17 mouse cellular contexts compared by ENCODE assay signal in the genomic region with DNA sequence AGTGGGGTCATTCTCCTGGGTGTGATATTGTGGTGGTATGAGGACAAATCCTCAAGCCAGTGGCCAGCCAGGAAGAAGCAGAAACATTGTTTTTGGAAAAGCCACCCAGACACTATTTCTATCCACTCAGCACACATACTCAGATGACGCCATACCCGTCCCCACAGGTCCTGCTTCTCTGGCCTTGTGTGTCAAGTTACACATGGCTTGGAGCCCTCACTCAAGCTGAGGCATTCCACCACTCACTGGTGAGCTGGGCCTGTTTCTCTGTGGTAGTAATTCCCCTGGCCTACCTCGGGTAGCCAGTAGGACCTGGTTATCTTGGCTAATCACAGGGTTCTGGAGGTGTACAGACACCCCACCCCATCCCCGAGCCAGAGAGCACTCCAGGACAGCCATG. TPM values are rescaled to one million over a fixed set of nuclear protein-coding genes. Genes with fewer than 3 reads are reported as not detected.
DNase-seq lines count a peak whose midpoint lies in the region; ATAC-seq and TF ChIP-seq lines count a peak whose summit lies in the region.
"Had no signal": no experiment of that assay in that cellular context is flagged by ENCODE, and none has a peak within 500 bp of the region (broad histone marks: within the 10 kb centered on the region; RNA-seq: fewer than 3 reads in every experiment).

No protein-coding gene starts in this region.

- 84% methylated on average over 4 of the region's 4 CpGs for WGBS in forebrain, embryonic 10.5 days
- WGBS in forebrain, postnatal 0 days = 84% methylated on average over 4 of the region's 4 CpGs
- 47% methylated on average over 4 of the region's 4 CpGs for WGBS in liver, embryonic 13.5 days (ENCODE audit: insufficient replicate concordance)
- 56% methylated on average over 4 of the region's 4 CpGs for WGBS in macrophage (ENCODE audit: missing documents)
- 78% methylated on average over 4 of the region's 4 CpGs for WGBS in forebrain, embryonic 14.5 days

- H3K4me3 ChIP-seq in forebrain, embryonic 10.5 days = no peak overlapping the region
- no peak overlapping the region for H3K4me3 ChIP-seq in forebrain, postnatal 0 days (ENCODE audit: low read depth, low read length)
- no peak overlapping the region for H3K4me3 ChIP-seq in liver, embryonic 13.5 days (replicated peaks)
- H3K4me3 ChIP-seq in macrophage (ENCODE audit: inconsistent target) = no peak overlapping the region
- no peak overlapping the region for H3K4me3 ChIP-seq in forebrain, embryonic 14.5 days (ENCODE audit: low read depth, low read length)
- H3K4me3 ChIP-seq: forebrain, embryonic 12.5 days; heart, embryonic 12.5 days; neural tube, embryonic 12.5 days had no signal

- no peak for ATAC-seq in forebrain, postnatal 0 days
- ATAC-seq in liver, embryonic 13.5 days (ENCODE audit: low read depth) = no peak
- ATAC-seq in forebrain, embryonic 14.5 days = no peak

- no peak overlapping the region for H3K9ac ChIP-seq in forebrain, postnatal 0 days
- no peak overlapping the region for H3K9ac ChIP-seq in liver, embryonic 13.5 days
- no peak overlapping the region for H3K9ac ChIP-seq in forebrain, embryonic 14.5 days (ENCODE audit: low read length)
- H3K9ac ChIP-seq: forebrain, embryonic 12.5 days; heart, embryonic 12.5 days; neural tube, embryonic 12.5 days had no signal

- peaks cover 3% of the 10 kb centered on the region; the same call in 1 of the 2 replicates for H3K9me3 ChIP-seq in forebrain, embryonic 10.5 days
- H3K9me3 ChIP-seq in forebrain, postnatal 0 days (ENCODE audit: low read length) = no peaks in the 10 kb centered on the region
- H3K9me3 ChIP-seq in liver, embryonic 13.5 days (replicated peaks) = no peaks in the 10 kb centered on the region
- H3K9me3 ChIP-seq in forebrain, embryonic 14.5 days (replicated peaks; ENCODE audit: control insufficient read depth, low read length) = no peaks in the 10 kb centered on the region
- H3K9me3 ChIP-seq: forebrain, embryonic 12.5 days; neural tube, embryonic 12.5 days had no signal

- no peaks in the 10 kb centered on the region; the same call in 1 of the 2 replicates for H3K79me2 ChIP-seq in macrophage (ENCODE audit: inconsistent target)

- H3K4me2 ChIP-seq in forebrain, postnatal 0 days (ENCODE audit: low read depth) = no peak overlapping the region
- no peak overlapping the region for H3K4me2 ChIP-seq in liver, embryonic 13.5 days
- no peak overlapping the region for H3K4me2 ChIP-seq in forebrain, embryonic 14.5 days (ENCODE audit: low read length)
- H3K4me2 ChIP-seq: forebrain, embryonic 12.5 days; heart, embryonic 12.5 days; neural tube, embryonic 12.5 days had no signal

- peak overlapping the region; percentile 40; the same call in 1 of the 2 replicates for H3K27ac ChIP-seq in forebrain, embryonic 10.5 days
- H3K27ac ChIP-seq in forebrain, postnatal 0 days (ENCODE audit: low read depth, low read length) = no peak overlapping the region
- H3K27ac ChIP-seq in liver, embryonic 13.5 days = 0 out of 2 replicates have a peak overlapping the region, but pooled peaks have one; percentile 13
- H3K27ac ChIP-seq in macrophage = peak overlapping the region; percentile 62
- H3K27ac ChIP-seq in forebrain, embryonic 14.5 days (ENCODE audit: low read depth, low read length) = no peak overlapping the region

- H3K27me3 ChIP-seq in forebrain, embryonic 10.5 days (ENCODE audit: poor library complexity, severe bottlenecking) = no peaks in the 10 kb centered on the region
- H3K27me3 ChIP-seq in forebrain, postnatal 0 days (ENCODE audit: insufficient read depth, low read length) = no peaks in the 10 kb centered on the region
- no peaks in the 10 kb centered on the region for H3K27me3 ChIP-seq in liver, embryonic 13.5 days
- H3K27me3 ChIP-seq in forebrain, embryonic 14.5 days (replicated peaks; ENCODE audit: control insufficient read depth, insufficient read depth, low read length) = no peaks in the 10 kb centered on the region
- H3K27me3 ChIP-seq: CH12.LX; forebrain, embryonic 12.5 days; heart, embryonic 12.5 days; neural tube, embryonic 12.5 days had no signal

- no peak for DNase-seq in forebrain, embryonic 10.5 days (ENCODE audit: extremely low spot score, low spot score)
- no peak for DNase-seq in forebrain, postnatal 0 days
- DNase-seq in liver, embryonic 13.5 days = no peak
- DNase-seq in liver = no peak
- peak; percentile 52 to 59 for DNase-seq in gastrocnemius, adult 8-10 months (ENCODE audit: low spot score in 2 of 2)
- no peak for DNase-seq in forebrain, embryonic 14.5 days (ENCODE audit: low spot score)
- no peak for DNase-seq in thymus, postnatal 0 days (ENCODE audit: low spot score)
- DNase-seq: adrenal gland, postnatal 25 days; cerebellum, postnatal 14 days; heart, postnatal 4 days; kidney, adult 2 months; lung, adult 2 months had no signal

- H3K36me3 ChIP-seq in forebrain, embryonic 10.5 days (replicated peaks) = peaks cover 24% of the 10 kb centered on the region
- no peaks in the 10 kb centered on the region for H3K36me3 ChIP-seq in forebrain, postnatal 0 days (ENCODE audit: insufficient read depth)
- peaks cover 40% of the 10 kb centered on the region for H3K36me3 ChIP-seq in liver, embryonic 13.5 days
- peaks cover 6% of the 10 kb centered on the region for H3K36me3 ChIP-seq in macrophage (ENCODE audit: inconsistent target)
- H3K36me3 ChIP-seq in forebrain, embryonic 14.5 days (ENCODE audit: control insufficient read depth, insufficient read depth, low read length) = 0 out of 2 replicates have a peak, but pooled peaks cover 5% of the 10 kb centered on the region

- H3K4me1 ChIP-seq in forebrain, embryonic 10.5 days = peaks cover 20% of the 10 kb centered on the region
- H3K4me1 ChIP-seq in forebrain, postnatal 0 days (ENCODE audit: insufficient read depth) = no peaks in the 10 kb centered on the region
- H3K4me1 ChIP-seq in liver, embryonic 13.5 days (replicated peaks) = peaks cover 40% of the 10 kb centered on the region
- no peaks in the 10 kb centered on the region for H3K4me1 ChIP-seq in forebrain, embryonic 14.5 days (ENCODE audit: control insufficient read depth, insufficient read depth, low read length)

- TF ChIP-seq CTCF in forebrain, postnatal 0 days (IDR thresholded peaks at IDR 0.05; ENCODE audit: low read depth) = no peak

RNA-seq across cellular contexts. Expression of a gene that starts 19.6 kb away (rescaled TPM):
- polyA plus RNA-seq in forebrain, embryonic 10.5 days (2016; fragmentation: Nextera tagmentation; extraction: Ambion mirVana) = 31.6 and 32.5 TPM in 2 replicates
- total RNA-seq in forebrain, postnatal 0 days (2014; rRNA removed) = 32.5 and 35.2 TPM in 2 replicates
- 31.2 and 31.4 TPM in 2 replicates for polyA plus RNA-seq in forebrain, postnatal 0 days (2015; fragmentation: Nextera tagmentation; extraction: Ambion mirVana)
- 11.3 and 13.5 TPM in 2 replicates for polyA plus RNA-seq in liver, embryonic 13.5 days (2015; fragmentation: Nextera tagmentation; extraction: Ambion mirVana)
- 10 to 100 TPM in 1 of 4 experiments, 1 to 10 TPM in 3; 9.0 to 14.3 (median 9.3) TPM for total RNA-seq in gastrocnemius, adult 8-10 months (2022)
- total RNA-seq in macrophage (2018; cell fraction: chromatin; rRNA removed) = 10 to 100 TPM in 22 of 26 experiments, 1 to 10 TPM in 4; 3.7 to 74.7 (median 25.1) TPM
- 10 to 100 TPM in 20 of 26 experiments, 1 to 10 TPM in 6; 8.0 to 29.0 (median 13.7) TPM for total RNA-seq in macrophage (2018; cell fraction: cytosol; rRNA removed)
- 10 to 100 TPM in 20 of 26 experiments, 1 to 10 TPM in 6; 6.8 to 53.6 (median 14.9) TPM for total RNA-seq in macrophage (2018; cell fraction: nucleus; rRNA removed)
- 10.8 to 20.6 TPM (median 20.1 TPM) in 3 replicates for polyA plus RNA-seq in macrophage (2018)
- polyA plus RNA-seq in forebrain, embryonic 14.5 days (2014; fragmentation: Nextera tagmentation; extraction: Ambion mirVana) = 21.7 and 24.5 TPM in 2 replicates
- 20.7 and 27.6 TPM in 2 replicates for polyA plus RNA-seq in thymus, postnatal 0 days (2015; fragmentation: Nextera tagmentation; extraction: Ambion mirVana)

RNA-seq across cellular contexts. Expression of a gene that starts 34.6 kb away (rescaled TPM):
- 511 and 540 TPM in 2 replicates for polyA plus RNA-seq in forebrain, embryonic 10.5 days (2016; fragmentation: Nextera tagmentation; extraction: Ambion mirVana)
- 1,161 and 1,582 TPM in 2 replicates for total RNA-seq in forebrain, postnatal 0 days (2014; rRNA removed)
- polyA plus RNA-seq in forebrain, postnatal 0 days (2015; fragmentation: Nextera tagmentation; extraction: Ambion mirVana) = 366 and 462 TPM in 2 replicates
- 372 and 464 TPM in 2 replicates for polyA plus RNA-seq in liver, embryonic 13.5 days (2015; fragmentation: Nextera tagmentation; extraction: Ambion mirVana)
- total RNA-seq in gastrocnemius, adult 8-10 months (2022) = 100 to 1,000 TPM; 377 to 515 (median 422) TPM
- total RNA-seq in macrophage (2018; cell fraction: chromatin; rRNA removed) = 100 to 1,000 TPM in 18 of 26 experiments, 10 to 100 TPM in 8; 45.1 to 363 (median 129) TPM
- total RNA-seq in macrophage (2018; cell fraction: cytosol; rRNA removed) = 100 to 1,000 TPM; 231 to 788 (median 435) TPM
- 100 to 1,000 TPM in 25 of 26 experiments, 10 to 100 TPM in 1; 93.9 to 792 (median 186) TPM for total RNA-seq in macrophage (2018; cell fraction: nucleus; rRNA removed)
- polyA plus RNA-seq in macrophage (2018) = 257 to 572 TPM (median 569 TPM) in 3 replicates
- polyA plus RNA-seq in forebrain, embryonic 14.5 days (2014; fragmentation: Nextera tagmentation; extraction: Ambion mirVana) = 360 and 532 TPM in 2 replicates
- polyA plus RNA-seq in thymus, postnatal 0 days (2015; fragmentation: Nextera tagmentation; extraction: Ambion mirVana) = 790 and 815 TPM in 2 replicates

RNA-seq across cellular contexts. Expression of a gene that starts 56.9 kb away (rescaled TPM):
- 5.2 and 5.5 TPM in 2 replicates for polyA plus RNA-seq in forebrain, embryonic 10.5 days (2016; fragmentation: Nextera tagmentation; extraction: Ambion mirVana)
- 4.5 and 4.8 TPM in 2 replicates for total RNA-seq in forebrain, postnatal 0 days (2014; rRNA removed)
- polyA plus RNA-seq in forebrain, postnatal 0 days (2015; fragmentation: Nextera tagmentation; extraction: Ambion mirVana) = 1.1 and 1.4 TPM in 2 replicates
- polyA plus RNA-seq in liver, embryonic 13.5 days (2015; fragmentation: Nextera tagmentation; extraction: Ambion mirVana) = 0.76 and 0.96 TPM in 2 replicates
- total RNA-seq in gastrocnemius, adult 8-10 months (2022) = 1 to 10 TPM; 3.2 to 5.7 (median 4.5) TPM
- total RNA-seq in macrophage (2018; cell fraction: chromatin; rRNA removed) = 1 to 10 TPM in 3 of 26 experiments, under 1 TPM in 7, not detected in 16; 0.28 to 2.7 (median 0.61) TPM
- total RNA-seq in macrophage (2018; cell fraction: cytosol; rRNA removed) = under 1 TPM in 8 of 26 experiments, not detected in 18; 0.09 to 0.19 (median 0.10) TPM
- under 1 TPM in 6 of 26 experiments, not detected in 20; 0.23 to 0.86 (median 0.29) TPM for total RNA-seq in macrophage (2018; cell fraction: nucleus; rRNA removed)
- not detected in 3 replicates for polyA plus RNA-seq in macrophage (2018)
- 1.8 and 2.4 TPM in 2 replicates for polyA plus RNA-seq in forebrain, embryonic 14.5 days (2014; fragmentation: Nextera tagmentation; extraction: Ambion mirVana)
- 2.1 and 2.2 TPM in 2 replicates for polyA plus RNA-seq in thymus, postnatal 0 days (2015; fragmentation: Nextera tagmentation; extraction: Ambion mirVana)

Comparison
In these comparisons a context has a peak if more than half of its experiments do, and no peak if none do; other contexts are left out.
1. H3K27ac ChIP-seq: peak in forebrain, embryonic 10.5 days (single experiment), liver, embryonic 13.5 days (single experiment) and macrophage (single experiment); none in forebrain, postnatal 0 days (single experiment) and forebrain, embryonic 14.5 days (single experiment).
2. DNase-seq: peak in gastrocnemius, adult 8-10 months (2 of 2); none in forebrain, embryonic 10.5 days (single experiment), forebrain, postnatal 0 days (single experiment), liver, embryonic 13.5 days (single experiment), liver (single experiment), forebrain, embryonic 14.5 days (single experiment) and thymus, postnatal 0 days (single experiment).